ENCODE assay signal across 20 mouse cellular contexts in the genomic region with DNA sequence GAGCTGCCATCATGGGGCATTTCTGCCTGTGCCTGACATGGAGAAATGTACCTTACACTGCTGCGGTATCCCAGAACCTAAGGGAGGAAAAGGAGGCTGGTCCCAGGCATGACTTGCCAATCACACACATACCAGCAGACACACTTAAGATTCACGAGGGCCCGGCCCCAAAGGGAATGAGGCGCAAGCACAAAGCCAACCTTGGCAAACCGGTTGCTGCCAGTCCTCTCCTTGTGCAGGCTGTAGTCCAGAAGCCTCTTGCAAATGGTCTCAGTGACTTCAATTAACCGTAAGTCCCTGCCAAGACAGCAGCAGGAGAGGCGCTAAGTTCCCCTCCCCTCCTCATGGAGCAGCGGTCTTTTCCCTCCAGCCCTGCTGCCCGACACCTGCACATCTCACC. TPM values are rescaled to one million over a fixed set of nuclear protein-coding genes. Genes with fewer than 3 reads are reported as not detected.
DNase-seq lines count a peak whose midpoint lies in the region; ATAC-seq and TF ChIP-seq lines count a peak whose summit lies in the region.
"Had no signal": no experiment of that assay in that cellular context is flagged by ENCODE, and none has a peak within 500 bp of the region (broad histone marks: within the 10 kb centered on the region; RNA-seq: fewer than 3 reads in every experiment).

No protein-coding gene starts in this region.

- peak overlapping the region; percentile 10; the same call in 1 of the 2 replicates for H3K27ac ChIP-seq in lung, postnatal 0 days (ENCODE audit: low read length)
- H3K27ac ChIP-seq in midbrain, embryonic 10.5 days (replicated peaks): no peak overlapping the region
- no peak overlapping the region for H3K27ac ChIP-seq in stomach, postnatal 0 days (replicated peaks)
- H3K27ac ChIP-seq: embryonic facial prominence, embryonic 15.5 days; forebrain, embryonic 15.5 days; heart, embryonic 15.5 days; hindbrain, embryonic 14.5 days had no signal

- no peak for TF ChIP-seq EP300 in lung, postnatal 0 days (IDR thresholded peaks at IDR 0.05)
- no peak for TF ChIP-seq EP300 in stomach, postnatal 0 days (optimal IDR thresholded peaks at IDR 0.05)

- no peak for TF ChIP-seq CTCF in lung, postnatal 0 days (IDR thresholded peaks at IDR 0.05)
- TF ChIP-seq CTCF in stomach, postnatal 0 days (IDR thresholded peaks at IDR 0.05; ENCODE audit: low read depth): no peak

- no peaks in the 10 kb centered on the region for H3K27me3 ChIP-seq in lung, postnatal 0 days (replicated peaks; ENCODE audit: insufficient read depth, low read length)
- no peaks in the 10 kb centered on the region for H3K27me3 ChIP-seq in midbrain, embryonic 10.5 days (ENCODE audit: low read depth, poor library complexity, severe bottlenecking)
- no peaks in the 10 kb centered on the region for H3K27me3 ChIP-seq in stomach, postnatal 0 days (ENCODE audit: control insufficient read depth, insufficient read depth, low read length)
- H3K27me3 ChIP-seq: embryonic facial prominence, embryonic 15.5 days; forebrain, embryonic 15.5 days; heart, embryonic 15.5 days had no signal

- ATAC-seq in lung, postnatal 0 days: peak; percentile 93
- no peak for ATAC-seq in stomach, postnatal 0 days (ENCODE audit: low FRiP score, low TSS enrichment)
- ATAC-seq: forebrain, embryonic 15.5 days had no signal

- WGBS in lung, postnatal 0 days: 67% methylated on average over 9 of the region's 9 CpGs
- 92% methylated on average over 9 of the region's 9 CpGs for WGBS in midbrain, embryonic 10.5 days
- 86% methylated on average over 9 of the region's 9 CpGs for WGBS in stomach, postnatal 0 days

- H3K9me3 ChIP-seq in lung, postnatal 0 days (ENCODE audit: low read length): no peaks in the 10 kb centered on the region
- no peaks in the 10 kb centered on the region for H3K9me3 ChIP-seq in midbrain, embryonic 10.5 days (replicated peaks)
- no peaks in the 10 kb centered on the region for H3K9me3 ChIP-seq in stomach, postnatal 0 days (ENCODE audit: control insufficient read depth, low read length)
- H3K9me3 ChIP-seq: embryonic facial prominence, embryonic 15.5 days; forebrain, embryonic 15.5 days; G1E; heart, embryonic 15.5 days had no signal

- peak; percentile 46 for DNase-seq in kidney, adult 11 months
- DNase-seq in kidney, postnatal 14 days: no peak
- peak; percentile 57 for DNase-seq in adipocyte (ENCODE audit: low spot score)
- DNase-seq in lung, postnatal 0 days (ENCODE audit: low spot score): peak; percentile 74
- peak; percentile 76 for DNase-seq in lung, postnatal 36 days
- no peak for DNase-seq in midbrain, embryonic 10.5 days (ENCODE audit: low spot score)
- no peak for DNase-seq in right cerebral cortex, adult 2 months (ENCODE audit: low spot score in 2 of 2)
- no peak for DNase-seq in stomach, postnatal 0 days (ENCODE audit: low spot score)
- DNase-seq: adrenal gland, postnatal 14 days; cerebellum, adult 11-12 months; cerebellum, adult 9-10 months; gastrocnemius, postnatal 10 days; heart, adult 18-20 months; heart, postnatal 14 days had no signal

- H3K36me3 ChIP-seq in lung, postnatal 0 days (ENCODE audit: insufficient read depth, low read length): peaks cover 16% of the 10 kb centered on the region; the same call in 1 of the 2 replicates
- H3K36me3 ChIP-seq in midbrain, embryonic 10.5 days: peaks cover 81% of the 10 kb centered on the region
- H3K36me3 ChIP-seq in stomach, postnatal 0 days (ENCODE audit: control insufficient read depth, insufficient read depth, low read length): peaks cover 7% of the 10 kb centered on the region; the same call in 1 of the 2 replicates

- no peak overlapping the region for H3K9ac ChIP-seq in lung, postnatal 0 days (replicated peaks; ENCODE audit: low read depth)
- no peak overlapping the region for H3K9ac ChIP-seq in stomach, postnatal 0 days (ENCODE audit: low read length)
- H3K9ac ChIP-seq: embryonic facial prominence, embryonic 15.5 days; forebrain, embryonic 15.5 days; heart, embryonic 15.5 days; hindbrain, embryonic 14.5 days had no signal

- no peaks in the 10 kb centered on the region for H3K4me1 ChIP-seq in lung, postnatal 0 days (ENCODE audit: insufficient read depth, low read depth, low read length)
- no peaks in the 10 kb centered on the region for H3K4me1 ChIP-seq in midbrain, embryonic 10.5 days
- no peaks in the 10 kb centered on the region for H3K4me1 ChIP-seq in stomach, postnatal 0 days (replicated peaks; ENCODE audit: control insufficient read depth, insufficient read depth)
- H3K4me1 ChIP-seq: embryonic facial prominence, embryonic 15.5 days; forebrain, embryonic 15.5 days; heart, embryonic 15.5 days had no signal

- H3K4me3 ChIP-seq in lung, postnatal 0 days (ENCODE audit: low read depth, low read length): no peak overlapping the region
- no peak overlapping the region for H3K4me3 ChIP-seq in midbrain, embryonic 10.5 days
- H3K4me3 ChIP-seq in stomach, postnatal 0 days (ENCODE audit: low read depth, low read length): no peak overlapping the region
- H3K4me3 ChIP-seq: embryonic facial prominence, embryonic 15.5 days; forebrain, embryonic 15.5 days; heart, embryonic 15.5 days had no signal

- H3K4me2 ChIP-seq in lung, postnatal 0 days (replicated peaks; ENCODE audit: low read depth, low read length): no peak overlapping the region
- no peak overlapping the region for H3K4me2 ChIP-seq in stomach, postnatal 0 days (replicated peaks; ENCODE audit: low read depth)
- H3K4me2 ChIP-seq: embryonic facial prominence, embryonic 15.5 days; forebrain, embryonic 15.5 days; heart, embryonic 11.5 days; heart, embryonic 15.5 days; hindbrain, embryonic 14.5 days had no signal

RNA-seq across cellular contexts. Expression of a gene that starts 9.0 kb away (rescaled TPM):
- polyA plus RNA-seq in lung, postnatal 0 days (2015; fragmentation: Nextera tagmentation; extraction: Ambion mirVana): 44.1 and 47.0 TPM in 2 replicates
- 69.5 and 75.0 TPM in 2 replicates for polyA plus RNA-seq in midbrain, embryonic 10.5 days (2016; fragmentation: Nextera tagmentation; extraction: Ambion mirVana)
- polyA plus RNA-seq in stomach, postnatal 0 days (2015; fragmentation: Nextera tagmentation; extraction: Ambion mirVana): 39.0 and 39.9 TPM in 2 replicates

RNA-seq across cellular contexts. Expression of a gene that starts 14.0 kb away (rescaled TPM):
- polyA plus RNA-seq in lung, postnatal 0 days (2015; fragmentation: Nextera tagmentation; extraction: Ambion mirVana): 13.0 and 14.9 TPM in 2 replicates
- 0.35 and 0.62 TPM in 2 replicates for polyA plus RNA-seq in midbrain, embryonic 10.5 days (2016; fragmentation: Nextera tagmentation; extraction: Ambion mirVana)
- 2.1 and 3.1 TPM in 2 replicates for polyA plus RNA-seq in stomach, postnatal 0 days (2015; fragmentation: Nextera tagmentation; extraction: Ambion mirVana)

RNA-seq across cellular contexts. Expression of a gene that starts 20.5 kb away (rescaled TPM):
- 0.14 TPM in 1 of 2 replicates, not detected in the other for polyA plus RNA-seq in lung, postnatal 0 days (2015; fragmentation: Nextera tagmentation; extraction: Ambion mirVana)
- 0.53 and 0.55 TPM in 2 replicates for polyA plus RNA-seq in midbrain, embryonic 10.5 days (2016; fragmentation: Nextera tagmentation; extraction: Ambion mirVana)
- 0.50 TPM in 2 replicates for polyA plus RNA-seq in stomach, postnatal 0 days (2015; fragmentation: Nextera tagmentation; extraction: Ambion mirVana)

RNA-seq across cellular contexts. Expression of a gene that starts 29.4 kb away (rescaled TPM):
- polyA plus RNA-seq in lung, postnatal 0 days (2015; fragmentation: Nextera tagmentation; extraction: Ambion mirVana): 73.9 and 80.1 TPM in 2 replicates
- polyA plus RNA-seq in midbrain, embryonic 10.5 days (2016; fragmentation: Nextera tagmentation; extraction: Ambion mirVana): 63.2 and 65.2 TPM in 2 replicates
- 113 and 117 TPM in 2 replicates for polyA plus RNA-seq in stomach, postnatal 0 days (2015; fragmentation: Nextera tagmentation; extraction: Ambion mirVana)

RNA-seq across cellular contexts. Expression of a gene that starts 31.7 kb away (rescaled TPM):
- polyA plus RNA-seq in lung, postnatal 0 days (2015; fragmentation: Nextera tagmentation; extraction: Ambion mirVana): 18.5 and 23.4 TPM in 2 replicates
- 20.5 and 20.8 TPM in 2 replicates for polyA plus RNA-seq in midbrain, embryonic 10.5 days (2016; fragmentation: Nextera tagmentation; extraction: Ambion mirVana)
- polyA plus RNA-seq in stomach, postnatal 0 days (2015; fragmentation: Nextera tagmentation; extraction: Ambion mirVana): 9.8 and 11.8 TPM in 2 replicates

Comparison
In these comparisons a context has a peak if more than half of its experiments do, and no peak if none do; other contexts are left out.
1. DNase-seq: peak in kidney, adult 11 months (single experiment), adipocyte (single experiment), lung, postnatal 0 days (single experiment) and lung, postnatal 36 days (single experiment); none in kidney, postnatal 14 days (single experiment), midbrain, embryonic 10.5 days (single experiment), right cerebral cortex, adult 2 months (0 of 2) and stomach, postnatal 0 days (single experiment).